Mouse (Mus musculus) embryonic facial prominence, embryonic 14.5 days (tissue): ENCODE data around the gene Gm17087. TPM values are rescaled to one million over a fixed set of nuclear protein-coding genes. Genes with fewer than 3 reads are reported as not detected.
A peak's percentile ranks its signal among the peaks of the same experiment; 100 is the strongest.

Source experiments
- ATAC-seq: fragments of 200-750 bp; cut with Nextera tagmentation; 2 replicates; pipeline ENCODE4 v1.8.0; 2017; ENCODE audit warnings: low read depth, moderate number of reproducible peaks, moderate TSS enrichment
- DNase-seq: peaks from one replicate; pipeline ENCODE4 v3.0.0-alpha.2; 2015; ENCODE audit warnings: low spot score
- H3K27ac ChIP-seq: fragments of 300-500 bp; sonication (generic); replicated peaks from 2 replicates; pipeline ENCODE4 v1.5.1; 2014; ENCODE audit warnings: low read depth, mild to moderate bottlenecking, low read length, moderate library complexity
- H3K27me3 ChIP-seq: fragments of 300-500 bp; sonication (generic); replicated peaks from 2 replicates; pipeline ENCODE4 v1.6.1; 2014; ENCODE audit warnings: low read length; ENCODE audit not compliant: control insufficient read depth, insufficient read depth
- H3K36me3 ChIP-seq: fragments of 300-500 bp; sonication (generic); 2 replicates; pipeline ENCODE4 v1.6.1; 2014; ENCODE audit warnings: low read length, mixed read lengths; ENCODE audit not compliant: control insufficient read depth, insufficient read depth
- H3K4me1 ChIP-seq: fragments of 300-500 bp; sonication (generic); 2 replicates; pipeline ENCODE4 v1.6.1; 2014; ENCODE audit warnings: antibody characterized with exemption, low read length; ENCODE audit not compliant: control insufficient read depth, insufficient read depth
- H3K4me2 ChIP-seq: fragments of 300-500 bp; sonication (generic); 2 replicates; pipeline ENCODE4 v1.6.1; 2014; ENCODE audit warnings: low read depth, mild to moderate bottlenecking, low read length, moderate library complexity, mixed read lengths
- H3K4me3 ChIP-seq: fragments of 300-500 bp; sonication (generic); 2 replicates; pipeline ENCODE4 v1.5.1; 2014; ENCODE audit warnings: low read depth, mild to moderate bottlenecking, low read length
- H3K9ac ChIP-seq: fragments of 300-500 bp; sonication (generic); 2 replicates; pipeline ENCODE4 v1.6.1; 2014; ENCODE audit warnings: low read depth, mild to moderate bottlenecking, low read length, moderate library complexity, mixed read lengths
- H3K9me3 ChIP-seq: fragments of 300-500 bp; sonication (generic); 2 replicates; pipeline ENCODE4 v1.6.1; 2016; ENCODE audit warnings: low read length; ENCODE audit not compliant: control insufficient read depth
- WGBS: fragments of 180-500 bp; shearing (Covaris S2); extraction: QIAGEN DNeasy Blood & Tissue Kit; methylation state at CpG from one replicate; pipeline ENCODE4 v1.1.7; 2014; 5-methylcytosine and 5-hydroxymethylcytosine counted together
- polyA plus RNA-seq: library from polyadenylated mRNA; unstranded; fragments of >200 nt; fragmentation: Nextera tagmentation; extraction: Ambion mirVana; gene quantifications from 2 replicates; pipeline ENCODE4 v1.2.1, GENCODE M21; 2014

Gene Gm17087
- polyA plus RNA-seq, 1 experiment from 2014 or later: not detected

DNA sequence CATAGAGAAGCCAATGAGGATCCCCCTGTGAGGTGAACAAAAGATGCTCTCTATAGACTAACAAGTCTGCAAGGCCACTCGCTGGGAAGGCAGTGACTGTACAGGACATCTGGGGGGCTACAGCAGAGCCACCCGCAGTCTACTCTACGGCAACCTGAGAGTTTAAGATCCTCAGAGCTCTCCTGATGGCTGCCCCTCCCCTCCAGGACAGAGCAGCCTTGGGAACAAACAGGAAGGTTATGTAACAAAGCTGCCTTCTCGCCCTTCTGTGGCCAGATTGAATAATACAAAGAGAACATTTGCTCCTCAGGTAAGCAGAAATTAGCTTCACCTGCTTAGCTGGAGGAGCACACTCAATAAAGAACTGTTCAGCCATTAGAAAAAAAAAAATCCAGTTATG lies 34.1 kb downstream of the Gm17087 start:
- Histone ChIP-seq H3K27ac (no peak overlapping the region), H3K4me1 (no peaks in the 10 kb centered on the region), H3K9me3 (no peaks in the 10 kb centered on the region), H3K4me2 (no peak overlapping the region), H3K9ac (no peak overlapping the region), H3K4me3 (no peak overlapping the region), H3K27me3 (no peaks in the 10 kb centered on the region), H3K36me3 (no peaks in the 10 kb centered on the region)
- ATAC-seq (no peak), DNase-seq (no peak)
- WGBS: 73% methylated on average over 4 of the region's 4 CpGs

DNA sequence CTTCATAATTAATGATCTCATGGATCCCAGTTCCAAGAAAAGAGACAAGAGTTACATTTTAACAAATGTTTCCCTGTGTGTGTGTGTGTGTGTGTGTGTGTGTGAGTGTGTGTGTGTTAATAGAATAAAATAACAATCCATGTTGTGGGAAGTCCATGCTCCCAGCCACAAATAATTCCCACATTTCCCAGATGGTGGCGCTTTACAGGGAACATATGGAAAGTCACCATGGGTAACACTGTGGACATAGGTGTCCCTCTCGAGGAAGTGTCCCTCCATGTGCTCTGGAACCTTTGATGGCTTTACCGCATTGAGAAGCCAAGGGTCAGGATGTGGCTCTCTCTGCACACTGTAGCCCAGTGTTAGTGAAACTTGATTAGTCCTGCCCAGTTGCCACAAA lies 38.1 kb downstream of the Gm17087 start:
- Histone ChIP-seq H3K9ac (no peak overlapping the region), H3K4me2 (no peak overlapping the region), H3K27ac (no peak overlapping the region), H3K36me3 (no peaks in the 10 kb centered on the region), H3K9me3 (no peaks in the 10 kb centered on the region), H3K27me3 (peaks cover 36% of the 10 kb centered on the region), H3K4me3 (no peak overlapping the region), H3K4me1 (peaks cover 9% of the 10 kb centered on the region)
- DNase-seq (no peak), ATAC-seq (no peak)
- WGBS: 78% methylated on average over 3 of the region's 3 CpGs

DNA sequence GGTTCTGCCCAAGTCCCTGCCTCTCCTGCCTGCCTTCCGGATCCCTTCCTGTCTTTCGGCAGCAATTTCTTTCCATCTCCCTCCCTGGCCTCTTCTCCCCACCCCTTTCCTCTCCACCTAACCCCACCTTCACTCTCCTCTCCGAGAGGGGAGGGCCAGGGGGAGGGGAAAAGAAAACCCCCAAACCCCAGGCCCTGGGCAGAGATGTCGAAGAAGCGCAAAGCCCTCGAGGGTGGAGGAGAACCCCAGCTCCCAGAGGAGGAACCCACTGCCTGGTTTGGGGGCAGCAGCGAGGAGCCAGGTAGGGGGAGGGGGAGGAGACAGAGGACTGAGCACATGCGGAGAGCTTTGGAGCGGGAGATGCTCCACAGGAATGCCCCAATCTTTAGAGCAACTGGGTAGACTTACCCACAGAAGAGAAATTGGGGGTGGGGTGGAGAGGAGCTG lies 39.9 kb downstream of the Gm17087 start:
- Histone ChIP-seq H3K9ac (no peak overlapping the region), H3K27ac (no peak overlapping the region), H3K27me3 (peaks cover 36% of the 10 kb centered on the region), H3K4me1 (peaks cover 11% of the 10 kb centered on the region), H3K4me3 (peak overlapping the region; percentile 44), H3K4me2 (peak overlapping the region; percentile 74), H3K9me3 (no peaks in the 10 kb centered on the region), H3K36me3 (no peaks in the 10 kb centered on the region)
- WGBS: 10% methylated on average over 9 of the region's 9 CpGs
- ATAC-seq: no peak
- no peak for DNase-seq

DNA sequence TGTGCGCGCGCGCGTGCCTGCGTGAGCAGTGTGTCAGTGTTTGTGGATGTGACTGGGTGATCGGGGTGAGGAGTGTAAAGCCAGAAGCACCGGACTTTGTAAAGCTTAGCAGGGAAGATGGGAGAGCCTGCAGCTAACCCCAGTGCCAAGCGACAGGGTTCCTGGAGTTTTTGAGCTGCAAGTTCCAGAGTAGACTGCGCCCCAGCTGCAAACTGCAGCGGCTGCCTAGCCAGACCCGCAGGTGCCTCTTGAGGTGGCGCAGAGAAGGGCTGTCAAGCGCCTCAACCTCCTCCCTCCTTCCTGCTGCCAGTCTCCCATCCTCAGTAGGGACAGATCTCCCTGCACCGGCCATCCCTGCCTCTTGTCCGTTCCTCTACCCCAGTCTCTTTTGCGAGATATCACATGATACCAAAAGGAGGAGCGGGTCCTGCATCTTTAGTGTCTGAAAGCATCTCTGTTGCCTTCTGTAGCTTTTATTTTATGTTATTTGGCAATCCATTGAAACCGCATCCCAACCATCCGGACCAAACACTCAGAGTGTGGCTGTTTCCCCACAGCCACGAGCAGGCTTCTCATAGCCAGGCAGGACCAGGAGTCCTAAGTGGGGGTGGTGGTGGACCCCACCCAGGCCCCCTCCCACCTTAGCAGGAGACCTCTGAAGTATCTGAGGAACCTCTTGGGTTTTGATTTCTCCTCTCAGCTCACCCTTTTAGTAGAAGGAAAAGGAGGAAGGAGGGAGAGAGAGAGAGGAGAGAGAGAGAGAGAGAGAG lies 40.6 kb downstream of the Gm17087 start:
- Histone ChIP-seq H3K4me3 (peak overlapping the region; percentile 44), H3K27me3 (peaks cover 36% of the 10 kb centered on the region), H3K4me2 (peak overlapping the region; percentile 74), H3K4me1 (peaks cover 11% of the 10 kb centered on the region), H3K27ac (no peak overlapping the region), H3K9me3 (no peaks in the 10 kb centered on the region), H3K9ac (peak overlapping the region; percentile 54; the same call in 1 of the 2 replicates), H3K36me3 (no peaks in the 10 kb centered on the region)
- DNase-seq (no peak), ATAC-seq (no peak)
- WGBS: 2% methylated on average over 21 of the region's 21 CpGs

DNA sequence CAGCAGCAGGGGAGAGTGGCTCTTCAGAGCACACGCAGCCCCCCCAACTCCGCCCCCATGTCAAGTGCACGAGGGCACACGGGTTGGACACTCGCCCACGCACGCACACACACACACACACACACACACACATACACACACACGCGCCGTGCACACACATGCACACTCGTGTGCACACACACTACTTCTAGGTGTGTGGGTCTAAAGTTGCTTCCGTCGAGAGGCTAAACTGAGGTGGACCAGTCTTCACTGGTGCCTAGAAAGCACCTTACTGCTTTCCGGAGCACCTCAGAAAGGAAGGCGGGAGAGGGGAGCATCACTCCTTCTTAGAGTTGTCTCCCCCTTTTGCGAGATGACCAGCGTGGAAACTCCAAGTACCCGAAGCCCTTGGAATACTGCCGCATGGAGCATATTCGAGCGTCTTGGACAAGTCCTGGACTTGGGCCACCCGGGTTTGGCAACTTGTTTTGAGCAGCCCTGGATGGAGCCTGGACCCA lies 41.5 kb downstream of the Gm17087 start, which contains the start of gene Pde10a:
Gene Pde10a (plus strand): TSS at position 148 of the 497 bp plus-strand sequence.
- Histone ChIP-seq H3K4me2 (peak within 1 kb of the TSS; percentile 74), H3K9me3 (no peaks in the 10 kb centered on the region), H3K9ac (peak within 1 kb of the TSS; percentile 54), H3K36me3 (no peaks in the 10 kb centered on the region), H3K27me3 (peaks cover 39% of the 10 kb centered on the region), H3K4me1 (peaks cover 11% of the 10 kb centered on the region), H3K27ac (no peak within 1 kb of the TSS), H3K4me3 (peak within 1 kb of the TSS; percentile 44)
- no peak; the same call in 1 of the 2 replicates for ATAC-seq
- WGBS: under 1% methylated on average over 20 of the region's 22 CpGs
- DNase-seq: no peak

DNA sequence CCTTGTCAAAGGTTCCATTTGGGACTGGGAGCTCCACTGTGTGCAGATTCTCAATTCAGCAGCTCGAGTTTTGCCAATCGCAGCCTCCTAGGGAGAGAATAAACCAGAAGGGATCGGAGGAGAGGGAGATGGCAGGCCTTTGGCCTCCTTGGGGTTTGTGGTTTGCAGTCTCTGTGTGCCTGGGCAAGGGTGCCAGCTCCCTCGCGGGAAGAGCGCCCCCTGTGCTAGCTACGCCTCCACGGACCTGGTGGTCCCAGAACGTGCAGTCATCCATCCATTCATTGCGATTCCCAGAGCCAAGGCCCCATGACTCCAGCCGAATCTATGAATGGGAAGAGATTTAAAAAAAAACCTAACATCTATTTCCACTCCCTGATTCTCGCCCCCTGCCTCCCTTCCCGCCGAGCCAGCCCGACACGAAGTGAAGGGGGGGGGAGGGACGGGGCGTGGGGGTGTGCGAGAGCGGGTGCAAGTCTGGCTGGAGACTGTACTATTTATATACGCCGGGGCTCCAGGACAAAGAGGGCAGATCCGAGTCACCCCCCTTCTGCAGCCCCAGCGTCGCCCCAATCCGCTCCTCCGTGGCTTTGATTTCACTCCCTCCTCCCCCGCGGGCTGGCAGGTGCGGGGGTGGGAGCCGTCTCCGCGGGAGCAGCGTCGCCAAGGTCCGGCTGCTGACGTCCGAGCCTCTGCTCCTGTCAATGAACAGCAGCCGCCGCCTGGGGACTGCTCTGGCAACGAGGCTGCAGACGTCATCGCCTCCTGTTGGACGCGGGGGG lies 42.2 kb downstream of the Gm17087 start:
- ATAC-seq (peak; percentile 91), DNase-seq (peak; percentile 92)
- peaks cover 39% of the 10 kb centered on the region for H3K27me3 ChIP-seq
- WGBS: 2% methylated on average over 22 of the region's 45 CpGs
- peak overlapping the region; percentile 74 for H3K4me2 ChIP-seq
- peak overlapping the region; percentile 54 for H3K9ac ChIP-seq
- no peaks in the 10 kb centered on the region for H3K36me3 ChIP-seq
- no peaks in the 10 kb centered on the region for H3K9me3 ChIP-seq
- H3K27ac ChIP-seq: no peak overlapping the region
- H3K4me1 ChIP-seq: peaks cover 11% of the 10 kb centered on the region
- peak overlapping the region; percentile 44 for H3K4me3 ChIP-seq

DNA sequence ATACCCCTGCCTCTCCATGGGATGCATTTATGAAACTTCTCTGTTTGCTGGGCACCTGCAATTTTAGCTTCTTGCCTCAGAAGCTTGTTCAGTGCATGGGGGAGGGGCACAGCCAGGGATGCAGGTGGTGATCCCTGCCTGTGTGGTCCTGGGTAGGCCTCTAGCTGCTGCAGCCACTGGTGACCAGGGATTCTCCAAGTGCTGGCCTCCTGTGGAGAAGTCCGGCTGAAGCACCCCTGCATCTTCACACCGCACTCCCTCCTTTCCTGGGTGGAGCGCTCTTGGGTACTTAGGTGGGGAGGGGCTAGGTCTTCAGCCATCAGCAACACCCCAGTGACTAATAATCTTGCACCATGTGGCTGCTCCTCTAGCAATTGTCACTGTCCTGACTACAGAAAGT lies 42.8 kb downstream of the Gm17087 start:
- H3K4me2 ChIP-seq: peak overlapping the region; percentile 74
- H3K36me3 ChIP-seq: no peaks in the 10 kb centered on the region
- peak overlapping the region; percentile 44 for H3K4me3 ChIP-seq
- no peak for DNase-seq
- 12% methylated on average over 3 of the region's 3 CpGs for WGBS
- peak overlapping the region; percentile 54 for H3K9ac ChIP-seq
- ATAC-seq: no peak
- H3K27me3 ChIP-seq: peaks cover 39% of the 10 kb centered on the region
- no peak overlapping the region for H3K27ac ChIP-seq
- no peaks in the 10 kb centered on the region for H3K9me3 ChIP-seq
- peaks cover 11% of the 10 kb centered on the region for H3K4me1 ChIP-seq

DNA sequence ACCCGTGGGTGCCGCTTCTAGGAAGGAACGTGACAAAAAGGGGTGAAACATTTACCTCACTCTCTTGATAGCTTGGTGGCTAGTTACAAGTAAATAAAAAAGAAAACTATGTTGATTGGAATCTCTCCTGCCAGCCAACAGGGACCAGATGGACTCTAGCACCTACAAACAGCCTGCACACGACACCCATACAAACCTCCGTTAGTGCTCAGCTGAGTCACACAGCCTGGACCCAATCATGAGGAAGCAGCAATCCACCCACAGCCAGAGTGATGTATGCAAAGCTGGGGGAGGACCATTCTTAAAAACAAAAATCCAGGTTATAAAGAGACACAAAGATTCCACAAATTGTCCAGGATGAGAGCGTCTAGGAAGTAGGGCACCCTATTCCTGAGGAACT lies 50.7 kb downstream of the Gm17087 start:
- Histone ChIP-seq H3K36me3 (no peaks in the 10 kb centered on the region), H3K4me3 (no peak overlapping the region), H3K27ac (no peak overlapping the region), H3K9ac (no peak overlapping the region), H3K4me1 (0 out of 2 replicates have a peak, but pooled peaks cover 4% of the 10 kb centered on the region), H3K27me3 (0 out of 2 replicates have a peak, but pooled peaks cover 3% of the 10 kb centered on the region), H3K4me2 (no peak overlapping the region), H3K9me3 (no peaks in the 10 kb centered on the region)
- DNase-seq (no peak), ATAC-seq (no peak)
- 77% methylated on average over 6 of the region's 6 CpGs for WGBS
